Mouse (Mus musculus) intestine, embryonic 16.5 days (tissue): ENCODE data around the gene Olfr820. TPM values are rescaled to one million over a fixed set of nuclear protein-coding genes. Genes with fewer than 3 reads are reported as not detected.
"Not testable (repeated sequence)": the region's sequence is repeated elsewhere in the genome, so short reads cannot be mapped to it uniquely, and the experiment has no call there.

ENCODE experiments used
- ATAC-seq: fragments of 200-750 bp; cut with Nextera tagmentation; 2 replicates; pipeline ENCODE4 v1.8.0; 2017; ENCODE audit warnings: moderate TSS enrichment, moderate library complexity
- H3K27ac ChIP-seq: fragments of 300-500 bp; sonication (generic); 2 replicates; pipeline ENCODE4 v1.5.1; 2014; ENCODE audit warnings: mild to moderate bottlenecking, low read length
- H3K27me3 ChIP-seq: fragments of 300-500 bp; sonication (generic); replicated peaks from 2 replicates; pipeline ENCODE4 v1.6.1; 2014; ENCODE audit warnings: low read length, control low read depth, mixed read lengths; ENCODE audit not compliant: control insufficient read depth, insufficient read depth
- H3K36me3 ChIP-seq: fragments of 300-500 bp; sonication (generic); 2 replicates; pipeline ENCODE4 v1.6.1; 2014; ENCODE audit warnings: low read length, control low read depth; ENCODE audit not compliant: control insufficient read depth, insufficient read depth
- H3K4me1 ChIP-seq: fragments of 300-500 bp; sonication (generic); 2 replicates; pipeline ENCODE4 v1.6.1; 2014; ENCODE audit warnings: low read length, control low read depth, mixed read lengths; ENCODE audit not compliant: control insufficient read depth, insufficient read depth
- H3K4me2 ChIP-seq: fragments of 300-500 bp; sonication (generic); 2 replicates; pipeline ENCODE4 v1.6.1; 2014; ENCODE audit warnings: low read depth, low read length, control low read depth
- H3K4me3 ChIP-seq: fragments of 300-500 bp; sonication (generic); 2 replicates; pipeline ENCODE4 v1.5.1; 2014; ENCODE audit warnings: mild to moderate bottlenecking, low read length
- H3K9ac ChIP-seq: fragments of 300-500 bp; sonication (generic); 2 replicates; pipeline ENCODE4 v1.6.1; 2014; ENCODE audit warnings: low read depth, low read length
- H3K9me3 ChIP-seq: fragments of 300-500 bp; sonication (generic); 2 replicates; pipeline ENCODE4 v1.6.1; 2016; ENCODE audit warnings: low read length, control low read depth; ENCODE audit not compliant: control insufficient read depth
- WGBS: fragments of 180-500 bp; shearing (Covaris S2); extraction: QIAGEN DNeasy Blood & Tissue Kit; methylation state at CpG from one replicate; pipeline ENCODE4 v1.1.7; 2014; 5-methylcytosine and 5-hydroxymethylcytosine counted together
- polyA plus RNA-seq: library from polyadenylated mRNA; unstranded; fragments of >200 nt; fragmentation: Nextera tagmentation; extraction: Ambion mirVana; gene quantifications from 2 replicates; pipeline ENCODE4 v1.2.1, GENCODE M21; 2015

Gene Olfr820
- not detected in 2 replicates for polyA plus RNA-seq

- Histone ChIP-seq H3K4me1 (no peaks in the 10 kb centered on the region), H3K27me3 (no peaks in the 10 kb centered on the region), H3K4me3 (no peak within 1 kb of the TSS), H3K9me3 (no peaks in the 10 kb centered on the region), H3K27ac (no peak within 1 kb of the TSS), H3K9ac (no peak within 1 kb of the TSS), H3K36me3 (no peaks in the 10 kb centered on the region), H3K4me2 (no peak within 1 kb of the TSS)
- no peak for ATAC-seq
Observed at GRCm38 (mm10) chr10:130012321-130012720, at the start of gene Olfr820. Gene Olfr820, plus strand, starts transcription at chr10:130012621.

- H3K9ac ChIP-seq, H3K4me3 ChIP-seq, H3K9me3 ChIP-seq, ATAC-seq, H3K4me1 ChIP-seq, H3K27ac ChIP-seq, H3K4me2 ChIP-seq, H3K36me3 ChIP-seq, H3K27me3 ChIP-seq: not testable (repeated sequence)
- 85% methylated on average over 2 of the region's 3 CpGs for WGBS
Observed at GRCm38 (mm10) chr10:129966232-129966631, 46.2 kb upstream of the Olfr820 start.

- H3K9ac ChIP-seq, result not testable (repeated sequence)
- WGBS, result 80% methylated on average over 2 of the region's 2 CpGs
Observed at GRCm38 (mm10) chr10:129967166-129967565, 45.3 kb upstream of the Olfr820 start, which contains the start of gene Olfr819. Gene Olfr819, minus strand, starts transcription at chr10:129967266.

GRCm38 (mm10) chr10:129972994-129973393 is 39.4 kb upstream of the Olfr820 start:
- WGBS, result no CpG with 5 or more reads among the region's 3 CpGs

More at GRCm38 (mm10) chr10:129967166-129967565, 45.3 kb upstream of the Olfr820 start, which contains the start of gene Olfr819:
- not testable (repeated sequence) for H3K27me3 ChIP-seq, H3K4me2 ChIP-seq, H3K9me3 ChIP-seq, H3K36me3 ChIP-seq, ATAC-seq, H3K4me3 ChIP-seq, H3K27ac ChIP-seq, H3K4me1 ChIP-seq

GRCm38 (mm10) chr10:129976040-129976439 is 36.4 kb upstream of the Olfr820 start, which contains the start of gene Olfr247:
Gene Olfr247, minus strand, starts transcription at chr10:129976140.
- not testable (repeated sequence) for H3K4me2 ChIP-seq, H3K9me3 ChIP-seq, H3K27me3 ChIP-seq, ATAC-seq, H3K4me1 ChIP-seq, H3K27ac ChIP-seq, H3K9ac ChIP-seq, H3K36me3 ChIP-seq, H3K4me3 ChIP-seq
- no CpG with 5 or more reads among the region's 2 CpGs for WGBS

More at GRCm38 (mm10) chr10:129972994-129973393, 39.4 kb upstream of the Olfr820 start:
- ATAC-seq, result peak; percentile 56; the same call in 1 of the 2 replicates
- not testable (repeated sequence) for H3K4me1 ChIP-seq, H3K27me3 ChIP-seq, H3K36me3 ChIP-seq, H3K27ac ChIP-seq, H3K4me3 ChIP-seq, H3K9me3 ChIP-seq, H3K9ac ChIP-seq, H3K4me2 ChIP-seq

GRCm38 (mm10) chr10:129981867-129982266 is 30.6 kb upstream of the Olfr820 start:
- not testable (repeated sequence) for H3K27ac ChIP-seq, H3K4me2 ChIP-seq, H3K4me1 ChIP-seq, H3K27me3 ChIP-seq, H3K9ac ChIP-seq, ATAC-seq, H3K9me3 ChIP-seq, H3K36me3 ChIP-seq, H3K4me3 ChIP-seq
- WGBS, result no CpG with 5 or more reads among the region's 3 CpGs

GRCm38 (mm10) chr10:129984962-129985361 is 27.5 kb upstream of the Olfr820 start, which contains the start of gene Gm10310:
Gene Gm10310, minus strand, starts transcription at chr10:129985062.
- not testable (repeated sequence) for H3K4me3 ChIP-seq, ATAC-seq, H3K9me3 ChIP-seq, H3K27ac ChIP-seq, H3K4me1 ChIP-seq, H3K9ac ChIP-seq, H3K27me3 ChIP-seq, H3K36me3 ChIP-seq, H3K4me2 ChIP-seq
- WGBS, result no CpG with 5 or more reads among the region's 1 CpGs

GRCm38 (mm10) chr10:130004104-130004503 is 8.3 kb upstream of the Olfr820 start:
- H3K9me3 ChIP-seq, H3K9ac ChIP-seq, H3K4me1 ChIP-seq, H3K4me3 ChIP-seq, ATAC-seq, H3K36me3 ChIP-seq, H3K27ac ChIP-seq, H3K27me3 ChIP-seq, H3K4me2 ChIP-seq: not testable (repeated sequence)
- WGBS, result 83% methylated on average over 4 of the region's 4 CpGs

- H3K4me1 ChIP-seq, H3K4me3 ChIP-seq, H3K36me3 ChIP-seq, H3K27ac ChIP-seq, H3K4me2 ChIP-seq, H3K9me3 ChIP-seq, ATAC-seq, H3K27me3 ChIP-seq, H3K9ac ChIP-seq: not testable (repeated sequence)
- 88% methylated on average over 4 of the region's 4 CpGs for WGBS
Observed at GRCm38 (mm10) chr10:130005366-130005765, 7.1 kb upstream of the Olfr820 start.

- H3K9me3 ChIP-seq, result no peaks in the 10 kb centered on the region
- no peaks in the 10 kb centered on the region for H3K4me1 ChIP-seq
- no peaks in the 10 kb centered on the region for H3K27me3 ChIP-seq
- no peak within 1 kb of the TSS for H3K4me2 ChIP-seq
- ATAC-seq, result no peak
- H3K4me3 ChIP-seq, result no peak within 1 kb of the TSS
- no peaks in the 10 kb centered on the region for H3K36me3 ChIP-seq
- no peak within 1 kb of the TSS for H3K27ac ChIP-seq
- no peak within 1 kb of the TSS for H3K9ac ChIP-seq
Observed at GRCm38 (mm10) chr10:130030048-130030447, 17.6 kb downstream of the Olfr820 start, which contains the start of gene Olfr821. Gene Olfr821, plus strand, starts transcription at chr10:130030348.
